Mouse (Mus musculus): ENCODE data around the gene Eef1akmt2. TPM values are rescaled to one million over a fixed set of nuclear protein-coding genes. Genes with fewer than 3 reads are reported as not detected.

The Eef1akmt2 gene
- polyA plus RNA-seq, 1 experiment from 2014 or later = 76.6 TPM

DNA sequence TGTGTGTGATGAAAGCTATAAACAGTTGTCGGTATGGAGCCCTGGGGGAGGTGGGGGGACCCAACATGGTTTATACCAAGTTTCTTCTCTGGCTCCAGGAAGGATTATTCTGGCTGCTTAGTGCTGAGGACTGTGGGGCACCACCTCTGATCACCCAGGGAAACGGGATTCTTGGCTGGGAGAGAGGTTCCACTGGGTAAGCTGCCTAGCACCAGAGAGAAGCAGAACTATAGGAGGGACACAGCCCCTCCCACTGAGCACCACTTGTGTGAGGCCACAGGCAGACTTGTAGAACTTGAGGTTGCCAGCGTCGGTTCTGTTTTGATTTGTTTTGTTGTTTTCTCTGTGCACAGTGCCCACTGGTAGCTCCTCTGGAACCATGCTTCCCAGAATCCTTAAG is 1.5 kb upstream of the Eef1akmt2 start:
- ATAC-seq (replicated peaks; ENCODE audit: low FRiP score, low read depth) (no peak), DNase-seq (ENCODE audit: low spot score) (no peak)
- Histone ChIP-seq H3K27ac (no peak overlapping the region), H3K9me3 (replicated peaks; ENCODE audit: low read length) (no peaks in the 10 kb centered on the region), H3K4me2 (ENCODE audit: low read length) (no peak overlapping the region), H3K4me1 (replicated peaks; ENCODE audit: insufficient read depth, low read length) (no peaks in the 10 kb centered on the region), H3K9ac (ENCODE audit: low read depth, low read length) (no peak overlapping the region), H3K36me3 (ENCODE audit: insufficient read depth, low read length) (peaks cover 5% of the 10 kb centered on the region; the same call in 1 of the 2 replicates), H3K4me3 (replicated peaks; ENCODE audit: low read depth, low read length) (no peak overlapping the region), H3K27me3 (ENCODE audit: insufficient read depth, low read length) (no peaks in the 10 kb centered on the region)
- WGBS = 64% methylated on average over 4 of the region's 4 CpGs
- no peak for TF ChIP-seq CTCF (IDR thresholded peaks at IDR 0.05; ENCODE audit: low read depth)

DNA sequence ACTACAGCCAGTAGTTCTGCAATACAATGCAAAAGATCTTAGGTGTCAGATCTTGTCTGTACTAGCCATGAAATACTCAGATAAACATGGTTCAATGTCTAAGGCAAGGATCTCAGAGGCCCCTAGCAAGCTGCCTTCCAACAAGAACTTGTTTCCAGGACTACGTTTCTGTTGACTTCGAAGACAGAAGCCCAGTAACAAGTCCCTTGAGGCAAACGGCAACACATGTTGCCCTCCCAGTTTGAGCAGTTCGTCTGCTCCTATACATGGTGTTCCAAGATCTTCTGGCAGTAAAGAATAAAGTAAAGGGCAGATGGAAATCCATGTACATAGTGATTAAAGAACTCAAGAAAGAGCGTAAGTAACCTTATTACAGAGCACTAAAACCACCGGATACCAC is 888 bp upstream of the Eef1akmt2 start:
- H3K36me3 ChIP-seq (ENCODE audit: insufficient read depth, low read length) = peaks cover 11% of the 10 kb centered on the region; the same call in 1 of the 2 replicates
- H3K27me3 ChIP-seq (ENCODE audit: insufficient read depth, low read length) = no peaks in the 10 kb centered on the region
- WGBS = 82% methylated on average over 6 of the region's 6 CpGs
- H3K9me3 ChIP-seq (replicated peaks; ENCODE audit: low read length) = no peaks in the 10 kb centered on the region
- no peak overlapping the region for H3K4me2 ChIP-seq (ENCODE audit: low read length)
- H3K4me3 ChIP-seq (replicated peaks; ENCODE audit: low read depth, low read length) = no peak overlapping the region
- DNase-seq (ENCODE audit: low spot score) = no peak
- ATAC-seq (replicated peaks; ENCODE audit: low FRiP score, low read depth) = no peak
- H3K27ac ChIP-seq = no peak overlapping the region
- TF ChIP-seq CTCF (IDR thresholded peaks at IDR 0.05; ENCODE audit: low read depth) = no peak
- H3K4me1 ChIP-seq (replicated peaks; ENCODE audit: insufficient read depth, low read length) = no peaks in the 10 kb centered on the region
- H3K9ac ChIP-seq (ENCODE audit: low read depth, low read length) = no peak overlapping the region

DNA sequence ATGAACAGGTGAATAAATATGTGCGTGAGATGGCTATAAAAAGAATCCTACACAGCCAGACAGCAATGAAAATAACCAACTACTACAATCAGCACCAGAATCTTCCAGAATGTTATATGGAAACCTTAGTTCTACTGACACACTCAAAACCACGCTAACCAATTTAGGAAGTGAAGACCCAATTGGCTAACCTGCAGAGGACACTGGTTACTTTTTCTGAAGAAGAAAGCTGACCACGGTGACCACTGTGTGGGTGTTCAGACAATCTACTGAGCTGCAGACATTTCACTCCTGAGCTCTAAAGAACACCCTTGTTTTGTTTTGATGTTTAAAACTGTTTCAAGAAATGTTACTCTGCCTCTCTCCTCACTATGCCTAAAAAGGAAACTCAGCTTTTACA is 9.3 kb downstream of the Eef1akmt2 start:
- H3K36me3 ChIP-seq (ENCODE audit: insufficient read depth, low read length) = 0 out of 2 replicates have a peak, but pooled peaks cover 9% of the 10 kb centered on the region
- no peak overlapping the region for H3K4me2 ChIP-seq (ENCODE audit: low read length)
- no peak overlapping the region for H3K27ac ChIP-seq
- H3K27me3 ChIP-seq (ENCODE audit: insufficient read depth, low read length) = no peaks in the 10 kb centered on the region
- H3K9me3 ChIP-seq (replicated peaks; ENCODE audit: low read length) = no peaks in the 10 kb centered on the region
- no peaks in the 10 kb centered on the region for H3K4me1 ChIP-seq (replicated peaks; ENCODE audit: insufficient read depth, low read length)
- H3K4me3 ChIP-seq (replicated peaks; ENCODE audit: low read depth, low read length) = no peak overlapping the region
- TF ChIP-seq CTCF (IDR thresholded peaks at IDR 0.05; ENCODE audit: low read depth) = no peak
- H3K9ac ChIP-seq (ENCODE audit: low read depth, low read length) = no peak overlapping the region
- ATAC-seq (replicated peaks; ENCODE audit: low FRiP score, low read depth) (no peak), DNase-seq (ENCODE audit: low spot score) (no peak)
- 93% methylated on average over 3 of the region's 3 CpGs for WGBS

DNA sequence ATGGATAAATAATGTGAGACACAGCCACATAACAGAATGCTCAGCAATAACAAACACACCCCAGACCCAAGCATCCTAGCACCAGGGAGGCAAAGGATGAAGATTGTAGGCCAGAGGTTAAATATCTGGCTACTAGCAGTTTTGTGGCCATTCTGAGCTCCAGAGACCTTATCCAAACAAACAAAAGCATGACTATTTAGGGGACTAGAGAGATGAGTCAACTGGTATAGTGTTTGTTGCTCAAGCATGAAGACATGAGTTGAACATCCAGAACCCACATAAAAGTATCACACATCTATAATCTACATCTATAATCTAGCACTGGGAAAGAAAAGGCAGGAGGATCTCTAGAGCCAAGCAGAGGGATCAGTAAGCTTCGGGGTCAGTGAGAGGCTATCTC is 10.0 kb downstream of the Eef1akmt2 start:
- ATAC-seq (replicated peaks; ENCODE audit: low FRiP score, low read depth) (no peak), DNase-seq (ENCODE audit: low spot score) (no peak)
- no peak overlapping the region for H3K4me3 ChIP-seq (replicated peaks; ENCODE audit: low read depth, low read length)
- H3K27ac ChIP-seq = no peak overlapping the region
- TF ChIP-seq CTCF (IDR thresholded peaks at IDR 0.05; ENCODE audit: low read depth) = no peak
- no peaks in the 10 kb centered on the region for H3K4me1 ChIP-seq (replicated peaks; ENCODE audit: insufficient read depth, low read length)
- H3K4me2 ChIP-seq (ENCODE audit: low read length) = no peak overlapping the region
- no peaks in the 10 kb centered on the region for H3K9me3 ChIP-seq (replicated peaks; ENCODE audit: low read length)
- H3K27me3 ChIP-seq (ENCODE audit: insufficient read depth, low read length) = no peaks in the 10 kb centered on the region
- no peak overlapping the region for H3K9ac ChIP-seq (ENCODE audit: low read depth, low read length)
- H3K36me3 ChIP-seq (ENCODE audit: insufficient read depth, low read length) = 0 out of 2 replicates have a peak, but pooled peaks cover 8% of the 10 kb centered on the region
- WGBS = 100% methylated on average over 1 of the region's 1 CpGs

DNA sequence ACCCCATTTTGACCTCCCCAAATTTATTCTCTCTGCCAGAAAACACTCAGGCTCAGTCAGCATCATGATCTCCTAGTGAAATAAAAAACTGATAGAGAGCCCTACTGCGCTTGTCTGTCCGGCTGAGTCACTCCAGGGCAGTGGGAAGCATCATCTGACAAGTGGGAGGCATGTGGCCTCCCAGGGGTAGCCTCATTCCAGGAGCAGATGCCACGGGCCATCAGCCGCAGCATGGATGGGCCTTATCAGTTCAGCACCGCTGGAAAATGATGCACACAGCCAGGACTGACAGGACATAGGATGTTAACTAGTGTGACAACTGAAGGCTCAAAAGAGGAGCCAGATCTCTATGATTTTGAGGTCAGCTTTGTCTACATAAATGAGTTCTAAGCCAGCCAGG is 11.2 kb downstream of the Eef1akmt2 start:
- Histone ChIP-seq H3K4me3 (replicated peaks; ENCODE audit: low read depth, low read length) (no peak overlapping the region), H3K9ac (ENCODE audit: low read depth, low read length) (no peak overlapping the region), H3K4me2 (ENCODE audit: low read length) (no peak overlapping the region), H3K36me3 (ENCODE audit: insufficient read depth, low read length) (0 out of 2 replicates have a peak, but pooled peaks cover 8% of the 10 kb centered on the region), H3K27ac (no peak overlapping the region), H3K4me1 (replicated peaks; ENCODE audit: insufficient read depth, low read length) (no peaks in the 10 kb centered on the region), H3K9me3 (replicated peaks; ENCODE audit: low read length) (no peaks in the 10 kb centered on the region), H3K27me3 (ENCODE audit: insufficient read depth, low read length) (no peaks in the 10 kb centered on the region)
- TF ChIP-seq CTCF (IDR thresholded peaks at IDR 0.05; ENCODE audit: low read depth) = no peak
- ATAC-seq (replicated peaks; ENCODE audit: low FRiP score, low read depth) (no peak), DNase-seq (ENCODE audit: low spot score) (no peak)
- WGBS = 59% methylated on average over 5 of the region's 5 CpGs

DNA sequence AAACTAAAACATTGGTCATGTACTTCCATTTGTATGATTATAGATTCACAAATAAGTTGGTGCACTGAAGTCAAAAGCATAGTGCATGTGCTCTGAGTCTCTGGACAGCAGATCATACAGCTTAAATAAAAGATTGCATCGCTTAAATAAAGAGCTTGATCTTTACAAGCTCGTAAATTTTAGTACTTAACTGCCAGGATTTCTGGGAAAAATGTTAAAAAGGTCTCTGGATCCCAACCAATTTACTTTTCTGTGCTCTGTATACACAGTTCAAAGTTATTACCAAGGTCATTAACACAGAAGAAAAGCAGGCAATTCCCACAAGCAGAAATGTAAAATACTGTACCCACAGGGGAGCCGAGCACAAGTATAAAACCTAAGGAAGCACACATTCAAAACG is 21.5 kb downstream of the Eef1akmt2 start:
- DNase-seq (ENCODE audit: low spot score) = peak; percentile 69
- WGBS = 47% methylated on average over 4 of the region's 4 CpGs
- no peak for ATAC-seq (replicated peaks; ENCODE audit: low FRiP score, low read depth)
- no peak overlapping the region for H3K4me3 ChIP-seq (replicated peaks; ENCODE audit: low read depth, low read length)
- H3K27me3 ChIP-seq (ENCODE audit: insufficient read depth, low read length) = no peaks in the 10 kb centered on the region
- no peaks in the 10 kb centered on the region for H3K4me1 ChIP-seq (replicated peaks; ENCODE audit: insufficient read depth, low read length)
- H3K4me2 ChIP-seq (ENCODE audit: low read length) = no peak overlapping the region
- H3K9me3 ChIP-seq (replicated peaks; ENCODE audit: low read length) = no peaks in the 10 kb centered on the region
- no peak for TF ChIP-seq CTCF (IDR thresholded peaks at IDR 0.05; ENCODE audit: low read depth)
- H3K36me3 ChIP-seq (ENCODE audit: insufficient read depth, low read length) = peaks cover 23% of the 10 kb centered on the region
- H3K27ac ChIP-seq = 0 out of 2 replicates have a peak overlapping the region, but pooled peaks have one; percentile 40
- H3K9ac ChIP-seq (ENCODE audit: low read depth, low read length) = no peak overlapping the region
